Mouse (Mus musculus): ENCODE measurements at regions not wholly inside any gene's neighbourhood (a gene's known extent, or its start where the extent isn't known, plus 50 kb on each side); places are given as distances from the start of the nearest gene placed in this dataset.

DNA sequence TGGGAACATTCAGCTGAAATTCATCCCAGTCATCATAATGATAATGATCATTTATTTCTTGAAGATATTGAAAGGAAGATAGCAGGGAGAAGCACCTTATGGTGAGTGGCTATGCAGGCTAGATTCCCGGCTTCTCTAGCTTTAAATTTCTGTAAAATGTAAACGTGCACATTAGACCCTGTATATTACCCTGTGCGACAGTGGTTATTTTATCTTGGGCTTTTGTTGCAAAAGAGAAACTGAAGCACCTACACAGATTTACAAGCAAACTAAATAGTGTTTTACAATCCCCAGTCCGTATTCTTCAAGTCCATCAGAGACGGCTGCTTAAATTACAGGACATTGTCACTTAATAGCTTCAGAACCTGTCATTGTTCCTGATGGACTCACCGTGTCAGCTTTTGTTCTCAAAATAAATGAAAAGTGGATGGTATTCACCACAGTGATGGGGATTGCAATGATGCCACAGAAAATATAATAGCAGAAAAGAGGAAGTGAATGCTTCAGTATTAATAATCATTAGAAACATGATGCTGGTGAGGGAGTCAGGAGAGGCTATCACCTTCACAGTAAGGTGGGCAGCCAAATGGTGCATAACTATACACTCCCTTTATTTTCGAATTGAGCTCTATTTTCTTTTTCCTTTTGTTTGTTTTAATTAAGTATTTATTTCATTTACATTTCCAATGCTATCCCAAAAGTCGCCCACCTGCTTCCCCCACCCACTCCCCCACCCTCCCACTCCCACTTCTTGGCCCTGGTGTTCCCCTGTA is 141.0 kb downstream of the AI429214 start:
- Histone ChIP-seq H3K4me1 (ENCODE audit: control insufficient read depth, insufficient read depth, low read length) (no peaks in the 10 kb centered on the region), H3K36me3 (ENCODE audit: control insufficient read depth, insufficient read depth, low read length) (no peaks in the 10 kb centered on the region), H3K27ac (ENCODE audit: insufficient read depth, low read depth, low read length) (no peak overlapping the region), H3K4me3 (ENCODE audit: insufficient read depth, low read depth, low read length) (no peak overlapping the region), H3K27me3 (replicated peaks; ENCODE audit: control insufficient read depth, insufficient read depth, low read length) (no peaks in the 10 kb centered on the region)
- DNase-seq, result no peak
- TF ChIP-seq CTCF (conservative IDR thresholded peaks at IDR 0.05; ENCODE audit: insufficient read depth, insufficient read length, low read depth, low read length) (no peak), POLR2A (IDR thresholded peaks at IDR 0.05; ENCODE audit: low read depth, low read length) (no peak)
- 39% methylated on average over 8 of the region's 8 CpGs for WGBS

- Histone ChIP-seq H3K27ac (ENCODE audit: insufficient read depth, low read depth, low read length) (no peak overlapping the region), H3K36me3 (ENCODE audit: control insufficient read depth, insufficient read depth, low read length) (no peaks in the 10 kb centered on the region), H3K4me3 (ENCODE audit: insufficient read depth, low read depth, low read length) (no peak overlapping the region), H3K27me3 (replicated peaks; ENCODE audit: control insufficient read depth, insufficient read depth, low read length) (no peaks in the 10 kb centered on the region), H3K4me1 (ENCODE audit: control insufficient read depth, insufficient read depth, low read length) (no peaks in the 10 kb centered on the region)
- 35% methylated on average over 1 of the region's 1 CpGs for WGBS
- TF ChIP-seq POLR2A (IDR thresholded peaks at IDR 0.05; ENCODE audit: low read depth, low read length) (no peak), CTCF (conservative IDR thresholded peaks at IDR 0.05; ENCODE audit: insufficient read depth, insufficient read length, low read depth, low read length) (no peak)
- no peak for DNase-seq
Measured at GRCm38 (mm10) chr8:37150286-37150685, 156.9 kb downstream of the AI429214 start.

GRCm38 (mm10) chr8:37154361-37154760 is 161.0 kb downstream of the AI429214 start:
- Histone ChIP-seq H3K27me3 (replicated peaks; ENCODE audit: control insufficient read depth, insufficient read depth, low read length) (no peaks in the 10 kb centered on the region), H3K36me3 (ENCODE audit: control insufficient read depth, insufficient read depth, low read length) (no peaks in the 10 kb centered on the region), H3K4me3 (ENCODE audit: insufficient read depth, low read depth, low read length) (no peak overlapping the region), H3K27ac (ENCODE audit: insufficient read depth, low read depth, low read length) (peak overlapping the region; percentile 39; the same call in 1 of the 2 replicates), H3K4me1 (ENCODE audit: control insufficient read depth, insufficient read depth, low read length) (no peaks in the 10 kb centered on the region)
- no peak for DNase-seq
- no peak for TF ChIP-seq POLR2A (IDR thresholded peaks at IDR 0.05; ENCODE audit: low read depth, low read length)
- TF ChIP-seq CTCF (conservative IDR thresholded peaks at IDR 0.05; ENCODE audit: insufficient read depth, insufficient read length, low read depth, low read length), result no peak
- 55% methylated on average over 7 of the region's 7 CpGs for WGBS

DNA sequence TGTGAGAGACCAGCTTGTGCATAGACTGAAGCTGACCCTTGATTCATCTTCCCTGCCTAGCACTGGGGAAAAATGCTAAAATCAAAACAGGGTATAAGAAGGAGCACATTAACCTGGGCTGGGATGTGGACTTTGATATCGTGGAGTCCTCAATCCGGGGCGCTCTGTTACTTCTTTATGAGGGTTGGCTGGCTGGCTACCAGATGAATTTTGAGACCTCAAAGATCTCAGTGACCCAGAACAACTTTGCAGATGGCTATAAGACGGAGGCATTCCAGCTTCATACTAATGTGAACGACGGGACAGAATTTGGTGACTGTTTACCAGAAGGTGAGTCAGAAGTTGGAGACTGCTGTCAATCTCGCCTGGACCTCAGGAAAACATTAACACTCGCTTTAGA is 161.5 kb downstream of the AI429214 start:
- Histone ChIP-seq H3K27me3 (replicated peaks; ENCODE audit: control insufficient read depth, insufficient read depth, low read length) (no peaks in the 10 kb centered on the region), H3K36me3 (ENCODE audit: control insufficient read depth, insufficient read depth, low read length) (no peaks in the 10 kb centered on the region), H3K27ac (ENCODE audit: insufficient read depth, low read depth, low read length) (no peak overlapping the region; the same call in 1 of the 2 replicates), H3K4me3 (ENCODE audit: insufficient read depth, low read depth, low read length) (no peak overlapping the region), H3K4me1 (ENCODE audit: control insufficient read depth, insufficient read depth, low read length) (no peaks in the 10 kb centered on the region)
- 52% methylated on average over 8 of the region's 8 CpGs for WGBS
- peak; percentile 80 for DNase-seq
- TF ChIP-seq CTCF (conservative IDR thresholded peaks at IDR 0.05; ENCODE audit: insufficient read depth, insufficient read length, low read depth, low read length), result no peak
- TF ChIP-seq POLR2A (IDR thresholded peaks at IDR 0.05; ENCODE audit: low read depth, low read length), result no peak

- no peak overlapping the region for H3K4me3 ChIP-seq (ENCODE audit: insufficient read depth, low read depth, low read length)
- TF ChIP-seq POLR2A (IDR thresholded peaks at IDR 0.05; ENCODE audit: low read depth, low read length), result no peak
- TF ChIP-seq CTCF (conservative IDR thresholded peaks at IDR 0.05; ENCODE audit: insufficient read depth, insufficient read length, low read depth, low read length), result peak; percentile 80
- no peaks in the 10 kb centered on the region for H3K36me3 ChIP-seq (ENCODE audit: control insufficient read depth, insufficient read depth, low read length)
- 6% methylated on average over 9 of the region's 9 CpGs for WGBS
- H3K27me3 ChIP-seq (replicated peaks; ENCODE audit: control insufficient read depth, insufficient read depth, low read length), result no peaks in the 10 kb centered on the region
- H3K4me1 ChIP-seq (ENCODE audit: control insufficient read depth, insufficient read depth, low read length), result no peaks in the 10 kb centered on the region
- peak; percentile 70 for DNase-seq
- H3K27ac ChIP-seq (ENCODE audit: insufficient read depth, low read depth, low read length), result no peak overlapping the region
Measured at GRCm38 (mm10) chr8:37159481-37159880, 166.1 kb downstream of the AI429214 start.

- TF ChIP-seq POLR2A (IDR thresholded peaks at IDR 0.05; ENCODE audit: low read depth, low read length) (no peak), CTCF (conservative IDR thresholded peaks at IDR 0.05; ENCODE audit: insufficient read depth, insufficient read length, low read depth, low read length) (no peak)
- H3K4me3 ChIP-seq (ENCODE audit: insufficient read depth, low read depth, low read length), result no peak overlapping the region
- H3K27ac ChIP-seq (ENCODE audit: insufficient read depth, low read depth, low read length), result no peak overlapping the region
- no peaks in the 10 kb centered on the region for H3K27me3 ChIP-seq (replicated peaks; ENCODE audit: control insufficient read depth, insufficient read depth, low read length)
- no peak for DNase-seq
- WGBS, result 81% methylated on average over 1 of the region's 1 CpGs
- H3K4me1 ChIP-seq (ENCODE audit: control insufficient read depth, insufficient read depth, low read length), result no peaks in the 10 kb centered on the region
- H3K36me3 ChIP-seq (ENCODE audit: control insufficient read depth, insufficient read depth, low read length), result no peaks in the 10 kb centered on the region
Measured at GRCm38 (mm10) chr8:37196859-37197258, 203.5 kb downstream of the AI429214 start.

GRCm38 (mm10) chr8:37215894-37216293 is 222.5 kb downstream of the AI429214 start:
- Histone ChIP-seq H3K4me3 (ENCODE audit: insufficient read depth, low read depth, low read length) (no peak overlapping the region), H3K36me3 (ENCODE audit: control insufficient read depth, insufficient read depth, low read length) (no peaks in the 10 kb centered on the region), H3K27ac (ENCODE audit: insufficient read depth, low read depth, low read length) (no peak overlapping the region), H3K27me3 (replicated peaks; ENCODE audit: control insufficient read depth, insufficient read depth, low read length) (no peaks in the 10 kb centered on the region), H3K4me1 (ENCODE audit: control insufficient read depth, insufficient read depth, low read length) (no peaks in the 10 kb centered on the region)
- no peak for DNase-seq
- 50% methylated on average over 4 of the region's 4 CpGs for WGBS
- TF ChIP-seq POLR2A (IDR thresholded peaks at IDR 0.05; ENCODE audit: low read depth, low read length) (no peak), CTCF (conservative IDR thresholded peaks at IDR 0.05; ENCODE audit: insufficient read depth, insufficient read length, low read depth, low read length) (no peak)
